Mouse (Mus musculus) cortical plate, adult 2 months (tissue): ENCODE measurements around the gene Nelfb. TPM values are rescaled to one million over a fixed set of nuclear protein-coding genes. Genes with fewer than 3 reads are reported as not detected.

Source experiments
- H3K27ac ChIP-seq: fragments of 200-500 bp; 2 replicates; pipeline ENCODE4 v1.5.1; 2012; ENCODE audit warnings: low read length, control low read depth, inconsistent platforms; ENCODE audit not compliant: insufficient read depth
- H3K4me1 ChIP-seq: fragments of 200-500 bp; 2 replicates; pipeline ENCODE4 v1.6.1; 2011; ENCODE audit warnings: low read length; ENCODE audit not compliant: control insufficient read depth, insufficient read depth
- H3K4me3 ChIP-seq: fragments of 200-500 bp; 2 replicates; pipeline ENCODE4 v1.5.1; 2011; ENCODE audit warnings: mild to moderate bottlenecking, low read length, control low read depth; ENCODE audit not compliant: insufficient read depth
- CTCF ChIP-seq: fragments of 200-500 bp; IDR thresholded peaks from 2 replicates; pipeline ENCODE4 v1.5.1; 2011; ENCODE audit warnings: mild to moderate bottlenecking, control low read depth, low read length; ENCODE audit not compliant: insufficient read depth; ENCODE audit errors: extremely low read depth
- POLR2A ChIP-seq: fragments of 200-500 bp; IDR thresholded peaks from 2 replicates; pipeline ENCODE4 v1.6.1; 2011; ENCODE audit warnings: mild to moderate bottlenecking, low read length, control low read depth; ENCODE audit not compliant: insufficient read depth; ENCODE audit errors: extremely low read depth
- polyA plus RNA-seq: library from polyadenylated mRNA; depleted of rRNA; stranded (reverse); fragments of >200 nt; gene quantifications from 2 replicates; pipeline ENCODE4 v1.2.3, GENCODE M21; 2012

The Nelfb gene
- polyA plus RNA-seq, 1 experiment = 52.0 TPM

DNA sequence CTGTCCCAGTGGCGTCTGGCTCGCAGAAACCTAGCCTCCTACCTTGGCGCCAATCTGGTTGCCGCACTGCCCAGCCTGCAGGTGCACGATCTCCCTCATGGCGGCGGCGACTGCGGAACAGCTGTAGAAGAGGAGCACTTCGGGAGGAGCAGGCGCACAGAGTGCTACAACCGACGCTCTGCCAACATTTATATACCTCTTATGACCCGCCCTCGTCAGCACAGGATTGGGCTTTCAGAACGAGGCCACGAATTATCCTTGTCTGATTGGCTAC, 13.1 kb upstream of the Nelfb start, which contains the start of gene Tubb4b:
TSS of gene Tubb4b (minus strand) at position 211 of the 274 bp plus-strand sequence.
- H3K27ac ChIP-seq = peak within 1 kb of the TSS; percentile 82
- H3K4me3 ChIP-seq = peak within 1 kb of the TSS; percentile 56
- TF ChIP-seq POLR2A (peak; percentile 100), CTCF (no peak)
- H3K4me1 ChIP-seq = peaks cover 4% of the 10 kb centered on the region; the same call in 1 of the 2 replicates

DNA sequence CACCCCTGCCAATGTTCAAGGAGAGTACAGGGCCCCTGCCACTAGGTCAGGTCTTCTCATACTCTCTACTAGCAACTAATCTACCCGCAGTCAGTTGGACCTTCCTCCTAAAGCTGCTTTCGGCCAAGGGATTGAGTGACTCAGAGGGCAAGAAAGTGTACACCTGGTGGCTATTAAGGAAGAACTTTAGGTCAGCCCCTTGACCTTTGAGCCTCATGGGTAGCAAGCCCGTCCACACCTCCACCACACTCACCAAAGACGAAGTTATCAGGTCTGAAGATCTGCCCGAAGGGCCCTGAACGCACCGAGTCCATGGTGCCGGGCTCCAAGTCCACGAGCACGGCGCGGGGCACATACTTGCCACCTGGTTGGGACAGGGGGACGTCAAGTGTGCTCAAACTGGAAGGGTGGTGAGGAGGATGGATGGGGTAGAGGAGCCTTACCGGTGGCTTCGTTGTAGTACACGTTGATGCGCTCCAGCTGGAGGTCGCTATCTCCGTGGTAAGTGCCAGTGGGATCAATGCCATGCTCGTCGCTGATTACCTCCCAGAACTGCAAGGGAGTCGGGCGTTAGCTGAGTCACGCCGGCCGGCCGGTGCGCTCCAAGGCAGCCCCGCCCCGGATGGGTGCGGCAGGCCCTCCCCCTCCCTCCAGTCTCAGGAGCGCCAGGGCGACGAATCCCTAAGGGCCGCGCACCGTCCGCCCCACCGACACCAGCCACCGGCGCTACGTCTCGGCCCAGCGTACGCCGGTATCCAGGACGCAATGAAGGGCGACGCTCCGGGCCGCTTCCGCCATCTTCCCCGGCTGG, 12.6 kb upstream of the Nelfb start:
- TF ChIP-seq CTCF (no peak), POLR2A (no peak)
- peak overlapping the region; percentile 56 for H3K4me3 ChIP-seq
- peaks cover 4% of the 10 kb centered on the region; the same call in 1 of the 2 replicates for H3K4me1 ChIP-seq
- peak overlapping the region; percentile 82 for H3K27ac ChIP-seq

DNA sequence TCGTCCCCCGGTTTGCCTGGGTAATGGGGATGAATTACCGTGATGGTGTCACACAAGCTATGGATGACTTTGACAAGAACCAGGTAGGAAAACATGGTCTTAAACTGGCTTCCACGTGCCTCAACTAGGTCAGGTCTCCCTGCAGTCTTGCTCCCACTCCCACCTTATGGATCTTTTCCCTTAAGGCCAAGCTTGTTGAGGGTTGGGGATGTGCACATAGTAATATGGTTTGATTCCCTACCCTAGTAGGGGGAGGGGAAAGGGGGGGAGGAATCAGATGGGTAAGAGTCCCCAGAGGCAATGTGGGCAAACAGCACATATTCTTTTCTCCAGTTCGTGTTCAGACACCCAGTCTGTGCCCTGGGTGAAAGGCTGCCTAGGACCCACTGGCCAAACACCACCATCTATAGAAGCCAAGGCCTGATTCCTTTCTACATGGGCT, 10.1 kb upstream of the Nelfb start:
- Histone ChIP-seq H3K27ac (no peak overlapping the region), H3K4me3 (no peak overlapping the region), H3K4me1 (peaks cover 4% of the 10 kb centered on the region; the same call in 1 of the 2 replicates)
- TF ChIP-seq POLR2A (no peak; the same call in 1 of the 2 replicates), CTCF (no peak)

DNA sequence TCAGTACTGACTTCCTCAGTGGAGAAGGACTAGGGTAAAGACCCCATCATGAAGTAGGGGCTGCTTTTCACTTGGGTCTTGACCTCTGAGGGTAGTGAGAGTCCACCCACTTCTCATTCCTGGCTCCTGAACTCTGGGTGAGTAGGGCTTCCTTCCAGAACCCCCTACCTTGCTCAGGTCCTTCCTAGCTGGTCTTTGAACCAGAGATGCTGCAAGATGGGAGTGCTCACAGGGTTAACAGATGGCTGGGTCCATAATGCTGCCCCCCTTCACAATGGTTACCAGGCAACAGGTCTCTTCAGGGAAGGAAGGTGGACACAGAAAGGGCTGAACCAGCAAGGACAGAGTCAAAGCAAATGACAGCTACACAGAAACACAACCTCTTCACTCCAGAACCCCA, 7.2 kb upstream of the Nelfb start, which contains the start of gene Fam166a:
TSS of gene Fam166a (plus strand) at position 301 of the 400 bp plus-strand sequence.
- TF ChIP-seq CTCF = no peak
- TF ChIP-seq POLR2A = no peak
- Histone ChIP-seq H3K27ac (no peak within 1 kb of the TSS), H3K4me1 (0 out of 2 replicates have a peak, but pooled peaks cover 1% of the 10 kb centered on the region), H3K4me3 (no peak within 1 kb of the TSS)

DNA sequence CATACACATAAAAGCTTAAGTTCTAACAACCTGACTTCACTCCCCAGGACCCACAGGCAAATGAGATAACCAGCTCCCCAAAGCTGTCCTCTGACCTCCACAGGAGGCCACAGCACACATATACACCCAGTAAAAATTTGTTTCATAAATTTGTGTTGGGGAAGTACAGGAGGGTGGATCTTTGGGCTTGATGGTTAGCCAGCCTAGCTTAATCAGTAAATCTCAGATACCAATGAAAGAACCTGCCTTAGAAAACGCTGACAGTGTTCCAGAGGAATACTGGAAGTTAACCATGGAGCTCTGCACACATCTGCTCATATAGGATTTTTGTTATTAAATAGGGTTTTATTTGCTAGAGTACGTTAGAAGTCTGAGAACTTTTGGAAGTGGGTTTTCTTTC, 6.4 kb upstream of the Nelfb start:
- TF ChIP-seq POLR2A (no peak), CTCF (no peak)
- H3K4me3 ChIP-seq = no peak overlapping the region
- no peaks in the 10 kb centered on the region for H3K4me1 ChIP-seq
- no peak overlapping the region for H3K27ac ChIP-seq

DNA sequence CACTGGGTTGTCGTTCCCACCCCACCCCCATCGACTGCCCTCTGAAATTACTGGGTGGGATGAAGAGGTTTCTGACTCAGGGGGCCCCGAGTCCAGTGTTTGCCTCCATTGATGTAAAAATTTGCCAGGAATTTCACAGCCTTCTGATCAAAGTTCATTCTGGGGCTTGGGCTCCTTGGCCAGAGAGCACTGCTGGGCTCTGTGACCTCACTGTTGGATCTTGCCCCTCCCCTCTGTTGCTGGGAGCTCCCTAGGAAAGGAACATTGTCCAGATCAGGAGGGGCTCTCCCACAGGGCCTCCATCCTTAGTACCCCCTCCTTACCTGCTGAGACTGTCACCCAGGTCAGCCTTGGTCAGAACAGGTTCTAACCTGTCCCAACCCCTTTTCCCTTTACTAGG, 3.2 kb upstream of the Nelfb start, which contains the start of gene Stpg3:
TSS of gene Stpg3 (minus strand) at position 194 of the 400 bp plus-strand sequence.
- H3K4me3 ChIP-seq = no peak within 1 kb of the TSS
- peaks cover 5% of the 10 kb centered on the region; the same call in 1 of the 2 replicates for H3K4me1 ChIP-seq
- TF ChIP-seq POLR2A = no peak
- TF ChIP-seq CTCF = no peak
- no peak within 1 kb of the TSS for H3K27ac ChIP-seq

DNA sequence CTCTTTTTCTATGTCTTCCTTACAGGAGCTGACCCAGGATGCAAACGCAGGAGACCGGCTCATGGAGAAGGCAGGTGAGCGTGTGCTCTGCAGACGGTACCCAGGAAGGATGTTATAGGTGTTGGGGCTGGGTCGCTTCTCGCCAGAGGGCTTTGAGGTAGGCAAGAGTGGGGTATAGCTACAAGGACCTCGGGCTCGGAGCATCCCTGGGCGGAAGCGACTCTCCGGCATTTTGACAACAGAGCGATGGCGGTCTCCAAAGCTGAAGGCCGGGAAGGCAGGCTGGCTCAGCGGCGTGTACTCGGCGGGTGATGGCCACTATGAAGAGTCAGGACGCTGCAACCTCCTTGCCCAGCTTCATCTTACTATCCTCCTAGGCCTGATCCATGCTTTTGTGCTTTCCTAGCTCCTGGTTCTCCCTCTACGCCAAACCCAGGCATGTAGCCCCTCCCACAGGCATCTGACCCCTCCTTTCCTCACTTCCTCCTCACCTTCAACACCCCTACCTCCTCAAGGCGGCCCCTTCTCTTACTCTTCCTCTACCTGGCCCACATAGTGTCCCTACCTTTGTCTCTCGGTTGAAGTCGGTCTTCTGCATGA, 2.1 kb upstream of the Nelfb start:
- Histone ChIP-seq H3K4me1 (peaks cover 8% of the 10 kb centered on the region; the same call in 1 of the 2 replicates), H3K4me3 (no peak overlapping the region), H3K27ac (no peak overlapping the region)
- TF ChIP-seq POLR2A = no peak
- TF ChIP-seq CTCF = no peak

DNA sequence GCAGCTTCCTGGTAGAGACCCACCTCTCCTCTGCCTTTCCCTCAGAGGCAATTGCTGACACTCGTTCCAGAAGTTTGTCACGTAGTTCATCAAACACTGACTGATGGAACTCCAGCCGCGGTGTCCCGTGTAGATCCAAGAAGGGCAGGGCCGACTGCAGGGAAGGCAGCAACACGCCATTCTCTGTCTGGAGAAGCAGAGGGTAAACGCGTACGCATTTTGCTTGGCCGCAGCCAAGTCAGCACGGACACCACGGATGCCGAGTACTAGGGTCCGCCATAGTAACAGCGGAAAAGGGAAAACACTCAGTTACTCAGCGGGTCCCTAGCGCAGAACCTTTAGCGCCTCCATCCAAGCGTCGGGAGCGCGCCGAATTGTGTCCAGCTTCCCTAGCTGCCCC, 603 bp downstream of the Nelfb start:
- Histone ChIP-seq H3K4me1 (peaks cover 8% of the 10 kb centered on the region; the same call in 1 of the 2 replicates), H3K27ac (peak overlapping the region; percentile 75), H3K4me3 (peak overlapping the region; percentile 99)
- TF ChIP-seq CTCF = no peak
- peak; percentile 17; the same call in 1 of the 2 replicates for TF ChIP-seq POLR2A

DNA sequence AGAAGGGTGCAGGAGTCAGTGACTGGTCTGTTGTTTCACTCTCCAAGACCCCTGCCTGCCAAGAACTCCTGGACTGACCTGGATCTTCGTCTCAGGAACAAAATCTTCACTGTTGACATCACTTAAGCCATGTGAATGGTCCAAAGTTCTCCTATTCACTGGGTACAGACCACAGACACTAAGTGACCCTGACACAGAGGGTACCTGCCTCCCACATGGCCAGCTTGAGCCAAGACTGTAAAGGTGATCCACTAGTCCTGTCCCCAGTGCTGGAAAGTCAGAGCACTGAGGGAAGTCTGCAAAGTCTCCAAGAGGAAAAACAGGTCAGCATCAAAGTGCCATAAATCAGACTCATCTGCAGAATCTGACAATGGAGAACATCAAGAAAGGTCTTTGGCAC, 3.7 kb downstream of the Nelfb start:
- TF ChIP-seq POLR2A (no peak), CTCF (no peak)
- Histone ChIP-seq H3K4me3 (no peak overlapping the region), H3K4me1 (peaks cover 8% of the 10 kb centered on the region; the same call in 1 of the 2 replicates), H3K27ac (no peak overlapping the region)
